Mouse (Mus musculus): Measurements from ENCODE around the gene Tmem132e.

DNA sequence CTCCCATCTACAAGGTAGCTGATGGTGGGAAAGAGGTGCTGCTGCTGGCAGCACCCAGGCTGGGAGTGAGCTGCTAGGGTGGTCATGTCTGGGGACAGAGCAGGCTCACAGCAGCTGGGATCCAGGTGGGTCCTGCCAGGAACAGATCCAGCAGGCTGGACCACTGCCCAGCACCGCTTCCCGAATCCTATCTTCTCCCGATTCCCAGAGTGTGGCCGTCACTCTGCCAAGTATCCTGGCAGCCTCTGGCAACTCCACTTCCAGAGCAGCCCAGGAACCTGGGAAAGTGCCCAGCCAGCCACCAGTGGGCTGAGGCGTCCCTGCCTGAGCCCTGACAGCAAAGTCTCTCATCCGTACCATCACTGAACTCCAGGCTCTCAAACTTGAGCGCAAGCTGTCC, 78.5 kb downstream of the Tmem132e start:
- no peak for TF ChIP-seq CTCF (IDR thresholded peaks at IDR 0.05; ENCODE audit: low read depth)
- no peak for TF ChIP-seq EP300 (IDR thresholded peaks at IDR 0.05; ENCODE audit: low read depth)

Data from heart, postnatal 0 days (tissue).